Mouse (Mus musculus) kidney, adult 18-20 months (tissue): ENCODE results near the gene Inpp4a.

Source experiments
- DNase-seq: peaks from one replicate; pipeline ENCODE4 v3.0.0; 2021

Inpp4a gene

DNA sequence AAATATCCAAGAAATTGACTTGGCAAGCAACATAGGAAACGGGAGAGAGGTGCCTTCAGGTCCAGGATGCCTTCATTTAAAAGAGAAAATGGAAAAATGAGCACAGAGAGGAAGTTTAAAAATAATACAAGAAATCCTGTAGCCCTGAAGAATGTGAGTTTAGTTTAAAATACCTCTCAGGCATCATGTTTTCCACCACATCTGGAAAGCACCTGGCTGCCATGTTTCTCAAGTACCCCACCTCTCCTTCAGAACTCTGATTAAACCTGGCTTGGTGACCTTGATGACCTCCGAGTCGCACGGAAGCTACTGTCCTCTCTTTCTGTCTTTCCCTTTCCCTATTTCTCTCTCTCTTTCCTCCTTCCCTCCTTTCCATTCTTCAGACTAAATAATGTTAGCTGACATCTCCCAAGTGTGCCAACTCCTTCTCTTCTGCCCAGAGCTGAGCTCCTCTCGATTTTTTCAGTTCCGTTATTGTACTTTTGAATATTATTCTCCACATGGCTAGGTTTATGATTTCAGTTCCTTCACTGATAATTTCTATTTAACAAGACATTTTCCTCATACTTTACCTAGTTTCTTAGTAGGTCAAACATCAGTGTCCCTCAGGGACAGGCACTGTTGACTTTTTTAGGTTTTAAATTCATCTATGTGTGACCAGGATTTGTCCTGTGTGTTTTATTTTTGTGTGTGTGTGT is 59.9 kb downstream of the Inpp4a start:
- no peak for DNase-seq

DNA sequence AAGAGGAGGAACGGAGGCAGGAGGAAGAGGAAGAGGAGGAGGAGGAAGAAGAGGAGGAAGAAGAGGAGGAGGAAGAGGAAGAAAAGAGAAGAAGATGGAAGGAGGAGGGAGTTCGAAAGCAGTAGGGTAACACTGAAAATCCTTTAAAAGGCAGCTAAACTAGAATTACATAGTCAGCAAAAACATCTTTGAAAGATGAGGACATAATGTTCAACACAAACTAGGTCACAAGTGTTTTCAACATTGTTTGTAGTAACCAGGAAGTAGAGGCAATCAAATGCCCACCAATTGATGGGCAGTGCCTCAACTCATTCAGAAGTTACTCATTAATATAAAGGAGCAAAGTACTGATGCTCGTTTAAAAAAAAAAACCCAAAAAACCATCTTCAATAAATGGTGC is 61.1 kb downstream of the Inpp4a start:
- DNase-seq = no peak

DNA sequence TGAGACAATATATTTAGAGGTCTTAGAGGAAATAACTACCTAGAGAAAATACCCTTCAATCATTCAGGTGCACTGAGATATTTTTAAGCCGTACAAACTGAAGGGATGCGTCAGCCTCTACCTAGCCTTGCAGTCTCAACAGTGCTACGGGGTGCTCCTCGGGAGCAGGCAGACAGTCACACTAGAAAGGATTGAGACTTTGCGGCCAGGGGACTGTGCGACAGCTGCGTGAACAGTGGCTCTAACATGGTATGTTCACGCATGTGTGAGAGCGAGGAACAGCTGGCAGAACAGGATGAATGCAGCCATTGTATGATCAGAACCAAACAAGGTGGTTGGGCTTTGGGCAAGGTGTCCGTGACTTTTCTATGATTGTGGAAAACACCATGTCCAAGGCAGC is 63.1 kb downstream of the Inpp4a start:
- no peak for DNase-seq

DNA sequence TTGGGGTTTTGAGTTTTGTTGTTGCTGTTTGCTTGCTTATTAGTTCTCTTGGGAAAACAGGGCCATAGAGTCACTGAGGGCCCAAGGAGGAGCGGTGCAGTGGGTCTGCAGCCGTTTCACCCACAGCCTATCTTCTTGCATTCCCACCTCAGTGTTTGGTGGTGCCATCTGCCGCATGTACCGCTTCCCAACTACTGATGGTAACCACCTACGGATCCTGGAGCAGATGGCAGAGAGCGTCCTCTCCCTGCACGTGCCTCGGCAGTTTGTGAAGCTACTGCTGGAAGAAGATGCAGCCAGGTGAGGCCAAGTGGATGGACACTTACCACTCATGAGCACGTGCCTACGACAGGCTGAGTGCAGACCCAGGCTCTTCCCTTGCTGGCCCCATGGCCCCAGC is 68.5 kb downstream of the Inpp4a start:
- no peak for DNase-seq

DNA sequence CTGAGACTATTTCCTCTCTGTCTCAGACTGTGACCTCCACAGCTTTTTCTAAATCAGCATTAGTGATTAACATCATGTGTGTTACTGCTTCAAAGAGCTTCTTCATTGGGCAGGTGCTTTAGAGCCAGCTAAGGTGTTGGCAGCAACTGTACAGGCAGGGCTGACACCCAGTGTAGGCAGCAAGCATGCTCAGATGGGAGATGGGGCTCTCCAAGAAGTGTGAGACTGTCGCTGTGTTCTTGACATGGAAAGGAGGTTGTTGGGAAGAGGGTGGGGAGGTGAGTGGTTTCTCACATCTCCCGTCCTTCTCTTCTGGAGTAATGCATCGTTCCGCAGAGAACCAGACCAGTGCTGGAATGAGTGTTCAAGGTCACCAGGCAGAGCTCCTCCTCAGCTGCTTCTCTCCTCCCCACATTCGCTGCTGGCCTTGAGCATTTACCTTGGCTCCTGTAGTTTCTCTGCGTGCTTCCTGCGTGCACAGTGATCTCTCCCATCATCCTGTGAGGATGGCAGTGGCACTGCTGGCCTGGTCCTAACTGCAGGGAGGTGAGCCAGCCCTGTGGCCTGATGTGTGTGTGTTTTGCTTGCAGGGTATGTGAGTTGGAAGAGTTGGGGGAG is 69.2 kb downstream of the Inpp4a start:
- no peak for DNase-seq

DNA sequence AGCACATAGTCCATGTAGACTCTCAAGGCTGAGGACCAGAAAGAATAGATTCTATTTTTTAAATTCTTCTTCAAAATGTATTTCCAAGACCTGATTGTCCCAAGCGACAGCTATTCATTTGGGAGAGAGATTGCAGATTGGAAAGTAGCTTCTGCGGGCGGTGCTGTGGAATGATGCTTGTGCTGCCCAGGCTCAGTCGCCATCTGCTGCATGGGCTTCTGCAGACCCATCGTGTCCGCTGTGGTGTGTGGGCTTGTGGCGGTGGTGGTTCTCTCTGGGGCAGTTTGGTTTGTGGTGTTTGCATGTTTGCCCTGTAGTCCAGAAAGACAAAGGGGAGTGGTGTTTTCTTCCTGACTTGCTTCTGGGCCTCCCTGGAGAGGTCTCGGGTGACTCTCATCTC is 76.5 kb downstream of the Inpp4a start:
- no peak for DNase-seq

DNA sequence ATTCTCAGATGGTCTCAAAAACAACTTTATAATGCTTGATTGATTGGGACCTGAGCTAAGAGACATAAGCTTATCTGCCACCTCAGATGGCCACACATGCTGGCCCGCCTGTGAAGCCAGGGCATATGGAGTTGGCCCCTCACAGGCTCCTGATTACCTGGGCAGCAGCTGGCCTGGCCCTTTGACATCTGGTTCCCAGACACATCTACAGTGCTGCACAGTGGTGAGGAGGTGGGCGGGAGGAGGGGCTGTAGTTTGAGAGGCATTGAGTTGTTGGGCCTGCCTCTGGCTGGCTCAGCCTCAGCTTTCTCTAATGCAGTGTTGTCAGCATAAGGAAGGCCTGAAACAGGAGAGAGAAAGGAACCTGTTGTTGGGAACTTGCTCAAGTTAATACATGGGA is 77.1 kb downstream of the Inpp4a start:
- no peak for DNase-seq

DNA sequence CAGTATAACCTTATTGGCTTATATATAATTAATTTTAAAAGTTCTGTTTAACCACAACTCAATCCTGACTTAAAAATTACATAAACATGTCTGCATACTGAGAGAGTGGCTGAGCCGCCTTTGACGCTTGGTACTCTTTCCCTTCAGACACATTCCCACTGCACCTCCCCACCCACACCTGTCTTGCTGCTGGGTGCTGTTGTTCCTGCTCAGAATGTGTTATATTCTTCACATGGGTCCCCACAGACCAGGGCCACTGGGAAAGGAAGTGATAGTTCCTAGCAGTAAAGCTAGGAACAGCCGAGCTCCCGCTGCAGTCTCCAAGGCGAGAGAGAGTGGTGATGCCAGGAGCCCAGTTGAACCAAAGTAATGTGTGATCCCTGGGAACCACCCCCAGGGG is 78.4 kb downstream of the Inpp4a start:
- no peak for DNase-seq

DNA sequence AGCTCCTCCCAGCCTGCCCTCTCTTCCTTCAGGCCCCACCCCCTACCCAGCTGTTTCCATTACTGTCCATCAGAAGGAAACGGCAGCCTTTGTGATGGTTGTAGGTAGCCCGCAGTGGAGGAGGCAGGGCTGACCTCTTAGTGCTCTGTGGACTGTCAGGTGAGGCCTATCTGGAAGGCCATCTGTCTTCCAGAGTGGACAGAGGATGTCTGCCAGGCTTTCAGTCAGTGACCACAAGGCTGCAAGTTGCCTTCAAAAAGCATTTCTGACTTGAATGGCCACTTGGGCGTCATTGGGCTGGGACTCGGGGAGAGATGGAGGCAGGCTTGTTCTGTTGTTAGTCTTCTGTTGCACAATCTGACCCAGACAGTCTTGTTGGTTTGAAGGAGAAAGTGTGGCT is 79.9 kb downstream of the Inpp4a start:
- no peak for DNase-seq

DNA sequence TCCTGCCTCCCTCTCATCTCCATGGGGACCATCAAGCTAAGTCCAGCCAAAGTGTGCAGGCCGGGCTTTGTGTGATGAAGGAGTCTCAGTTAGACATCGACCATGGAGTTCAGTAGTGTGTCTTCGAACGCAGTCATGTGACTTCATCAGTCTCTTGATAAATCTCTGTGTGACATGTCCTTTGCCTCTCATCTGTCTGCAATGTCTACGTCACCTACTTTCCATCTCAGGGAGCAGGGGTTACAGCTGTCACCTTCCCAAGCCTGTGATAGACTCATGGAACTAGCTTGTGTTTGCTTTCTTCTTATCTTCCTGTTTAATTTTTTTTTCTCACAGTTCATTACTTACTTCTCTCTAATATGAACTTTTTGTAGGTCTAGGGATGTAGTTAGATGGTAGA is 81.2 kb downstream of the Inpp4a start:
- no peak for DNase-seq

DNA sequence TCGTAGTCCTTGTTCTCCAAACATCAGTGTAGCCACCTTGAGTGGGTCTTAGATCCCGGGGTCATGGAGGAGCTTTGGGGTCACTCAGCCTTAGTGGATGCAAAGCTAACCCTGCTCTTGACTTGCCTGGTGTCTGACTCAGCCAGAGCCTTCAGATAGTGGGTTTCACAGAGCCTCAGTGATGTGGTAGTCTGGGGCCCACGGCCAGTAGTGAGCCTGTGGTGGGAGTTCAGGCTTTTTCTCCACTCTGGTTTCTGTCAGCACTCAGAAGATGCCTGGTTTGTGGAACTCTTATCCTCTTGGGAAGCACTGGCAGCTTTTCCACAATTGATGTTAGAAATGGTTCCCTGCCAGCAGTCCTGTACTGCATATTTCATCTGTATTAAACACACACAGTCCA is 84.6 kb downstream of the Inpp4a start:
- no peak for DNase-seq

DNA sequence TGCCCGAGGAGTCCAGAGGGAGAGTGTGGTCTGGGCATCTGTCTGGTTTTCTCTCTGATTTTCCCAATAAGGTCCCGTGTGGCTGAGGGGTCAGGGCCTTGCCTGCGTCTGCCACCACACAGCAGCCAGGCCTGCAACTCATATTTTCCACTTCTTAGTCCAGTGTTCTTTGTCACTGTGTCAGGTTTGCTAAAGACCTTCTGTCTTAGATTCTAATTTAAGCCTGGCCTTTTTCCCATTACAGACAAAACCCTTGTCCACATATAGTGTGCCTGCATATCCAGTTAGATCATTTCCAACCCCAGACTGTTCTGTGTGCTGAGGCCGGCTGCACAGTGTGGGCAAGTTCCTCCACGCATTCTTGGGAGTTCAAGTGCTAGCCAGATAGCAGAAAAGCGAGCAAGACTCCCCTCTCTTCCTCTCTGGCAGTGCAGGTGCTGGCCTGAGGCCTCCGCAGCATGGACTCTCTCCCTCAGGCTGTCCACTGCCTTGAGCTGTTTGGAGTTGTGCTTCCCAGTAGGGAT is 86.8 kb downstream of the Inpp4a start:
- no peak for DNase-seq

DNA sequence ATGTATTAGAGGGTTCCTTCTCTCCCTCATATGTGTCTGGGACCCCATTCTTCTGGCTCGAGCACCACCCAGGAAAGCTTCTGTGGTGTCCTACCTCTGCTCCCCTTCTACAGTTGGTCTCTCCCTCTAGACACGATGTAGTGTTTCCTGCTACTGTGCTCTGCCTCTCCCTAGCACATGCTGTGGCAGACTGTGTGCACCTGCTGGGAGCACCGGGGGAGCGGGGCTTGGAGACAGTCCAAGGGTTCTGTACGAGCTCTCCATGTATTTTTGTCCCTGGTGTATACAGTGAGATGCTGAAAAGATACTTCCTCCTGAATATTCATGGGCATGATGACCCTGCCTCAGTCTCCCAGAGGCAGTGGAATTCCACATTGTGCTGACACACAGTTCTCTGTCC is 93.5 kb downstream of the Inpp4a start:
- no peak for DNase-seq

DNA sequence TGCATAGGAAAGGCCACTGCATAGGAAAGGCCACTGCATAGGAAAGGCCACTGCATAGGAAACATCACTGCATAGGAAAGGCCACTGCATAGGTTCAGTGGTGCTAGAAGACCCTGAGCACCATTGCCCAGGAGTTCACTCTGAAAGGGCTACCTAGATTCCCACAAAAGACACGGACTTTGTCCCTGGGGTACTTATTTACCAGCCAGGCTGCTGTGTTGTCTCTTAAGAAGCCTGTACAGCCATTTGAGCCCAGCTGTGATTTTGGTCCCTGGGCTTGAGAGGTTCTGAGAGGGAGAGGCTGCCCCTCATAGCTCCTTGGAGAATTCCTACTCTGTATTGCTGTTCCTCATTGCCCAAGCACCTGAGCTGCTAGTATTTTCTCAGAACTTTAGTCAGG is 96.8 kb downstream of the Inpp4a start:
- DNase-seq = peak; percentile 36

DNA sequence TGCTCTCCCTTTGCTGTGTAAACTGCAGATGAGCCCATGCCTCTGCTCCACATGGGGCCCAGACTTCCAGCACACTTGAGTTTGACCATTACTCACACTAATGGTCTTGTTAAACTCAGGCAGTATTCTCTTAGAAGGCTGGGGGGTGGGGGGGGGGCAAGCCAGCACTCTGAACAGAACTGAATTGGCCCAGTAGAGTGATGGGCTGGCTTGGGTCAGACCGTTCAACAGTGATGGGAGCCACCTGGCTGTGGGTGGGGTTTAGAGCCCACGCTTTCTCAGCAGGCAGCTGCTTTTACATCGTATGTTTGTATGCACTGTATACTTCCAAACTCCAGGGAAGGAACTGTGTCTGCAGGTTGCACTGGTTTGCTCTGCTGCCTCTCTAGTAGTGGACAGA is 99.3 kb downstream of the Inpp4a start:
- DNase-seq = no peak

DNA sequence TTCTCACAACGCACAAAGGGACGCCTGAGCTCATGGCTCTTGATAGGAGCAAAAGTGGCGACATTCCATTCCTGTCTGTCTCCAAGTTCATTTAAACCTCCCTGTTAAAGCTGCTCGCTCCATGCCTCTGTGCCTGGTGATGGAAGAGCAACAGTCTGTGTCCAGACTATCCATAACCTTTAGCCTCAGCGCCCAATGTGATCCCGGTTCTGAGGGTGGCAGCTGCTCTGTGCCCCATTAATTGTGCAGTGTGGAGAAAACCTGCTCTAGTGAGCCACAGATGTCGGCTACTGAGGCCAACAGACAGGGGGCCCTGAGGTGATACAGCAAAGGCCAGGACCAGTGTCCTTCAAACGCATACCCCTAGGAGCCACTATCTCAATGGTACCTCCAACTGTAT is 100.1 kb downstream of the Inpp4a start:
- no peak for DNase-seq

DNA sequence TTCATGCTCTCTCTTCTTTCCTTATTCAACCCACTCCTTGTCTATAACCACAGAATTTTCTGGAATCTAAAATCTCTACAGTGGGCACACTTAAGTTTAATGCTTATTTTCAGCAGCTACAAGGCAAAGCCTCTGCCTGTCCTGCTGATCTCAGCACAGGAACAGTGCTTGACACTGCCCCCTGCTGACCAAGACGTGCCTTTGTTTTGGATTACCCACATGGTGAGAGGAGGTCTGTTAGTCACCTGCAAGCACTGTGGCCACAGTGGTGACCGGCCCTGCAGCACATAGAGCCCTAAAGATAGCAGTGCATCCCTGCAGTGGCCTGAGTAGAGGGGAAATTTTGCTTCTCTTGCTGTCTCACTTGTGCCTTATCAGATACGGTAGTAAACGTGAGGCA is 102.0 kb downstream of the Inpp4a start:
- DNase-seq = peak; percentile 60

DNA sequence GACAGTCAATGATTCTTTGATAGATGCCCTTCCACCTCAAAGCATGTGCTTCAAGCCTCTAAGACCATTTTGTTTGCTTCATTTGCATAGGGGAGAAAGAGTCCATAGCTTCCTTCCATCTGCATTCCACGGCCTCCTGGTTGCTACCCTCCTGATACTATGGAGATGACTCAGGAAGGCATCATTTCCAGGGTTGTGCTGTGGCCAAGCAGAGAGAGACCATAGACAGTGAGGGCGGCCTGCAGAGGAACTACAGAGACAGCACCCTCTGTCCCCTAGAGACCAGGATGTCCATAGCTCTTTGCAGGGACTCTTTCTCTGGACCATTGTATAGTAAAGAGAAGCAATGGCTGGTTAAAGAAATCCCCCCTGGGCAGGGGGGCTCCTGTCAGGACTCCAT is 105.5 kb downstream of the Inpp4a start:
- DNase-seq = no peak

DNA sequence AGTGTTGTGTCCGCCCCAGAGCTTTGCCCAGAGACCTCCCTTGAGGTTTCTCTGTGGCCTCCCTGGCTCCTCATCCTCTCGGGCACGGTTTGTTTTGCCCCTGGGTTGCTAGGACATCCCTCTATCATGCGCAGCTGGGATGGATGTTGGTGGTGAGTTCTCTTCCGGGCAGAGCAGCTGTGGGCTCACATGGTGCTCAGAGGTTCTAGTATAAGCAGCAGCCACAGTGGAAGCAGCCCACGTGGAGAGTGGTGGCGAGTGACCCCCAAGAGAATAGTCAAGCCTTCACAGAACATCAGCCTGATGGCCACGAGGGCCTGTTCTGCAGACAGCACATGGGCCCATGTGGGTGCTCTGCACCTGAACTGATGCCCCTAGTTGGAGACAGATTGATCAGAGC is 107.6 kb downstream of the Inpp4a start:
- no peak for DNase-seq

DNA sequence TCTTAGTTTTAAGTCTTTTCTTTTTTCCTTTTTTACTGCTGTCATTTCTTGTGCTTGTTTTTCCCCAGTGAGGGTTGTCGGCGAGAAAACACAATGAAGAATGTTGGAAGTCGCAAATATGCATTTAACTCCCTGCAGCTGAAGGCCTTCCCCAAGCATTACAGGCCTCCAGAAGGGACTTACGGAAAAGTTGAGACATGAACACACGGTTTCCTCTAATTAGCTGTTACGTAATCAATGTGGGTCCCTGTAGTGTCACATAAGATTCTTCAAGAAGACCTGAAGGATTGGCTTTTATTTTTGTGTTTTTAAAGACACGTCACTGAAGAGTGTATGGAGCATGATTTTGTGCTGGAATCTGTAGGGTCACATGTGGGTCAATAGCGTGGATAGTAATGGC is 108.4 kb downstream of the Inpp4a start:
- no peak for DNase-seq

DNA sequence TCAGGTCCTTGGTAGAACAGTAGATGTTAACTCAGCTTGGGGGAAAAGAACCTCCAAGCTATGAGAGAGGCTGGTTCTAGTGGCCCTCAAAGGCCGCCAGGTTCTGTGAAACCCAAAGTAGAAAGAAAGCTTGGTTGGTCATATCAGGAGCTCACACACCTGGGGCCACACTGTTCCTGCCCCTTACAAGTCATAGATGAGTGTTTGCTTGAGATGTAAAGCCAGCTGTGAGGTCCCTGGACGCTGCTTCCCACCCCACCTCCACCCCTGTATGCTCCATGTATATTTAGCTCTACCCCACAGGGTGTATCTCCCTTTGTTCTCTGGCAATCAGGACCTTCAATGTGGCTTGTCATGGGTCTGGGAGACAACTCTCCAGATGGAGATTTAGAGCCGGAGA is 109.0 kb downstream of the Inpp4a start:
- DNase-seq = no peak

DNA sequence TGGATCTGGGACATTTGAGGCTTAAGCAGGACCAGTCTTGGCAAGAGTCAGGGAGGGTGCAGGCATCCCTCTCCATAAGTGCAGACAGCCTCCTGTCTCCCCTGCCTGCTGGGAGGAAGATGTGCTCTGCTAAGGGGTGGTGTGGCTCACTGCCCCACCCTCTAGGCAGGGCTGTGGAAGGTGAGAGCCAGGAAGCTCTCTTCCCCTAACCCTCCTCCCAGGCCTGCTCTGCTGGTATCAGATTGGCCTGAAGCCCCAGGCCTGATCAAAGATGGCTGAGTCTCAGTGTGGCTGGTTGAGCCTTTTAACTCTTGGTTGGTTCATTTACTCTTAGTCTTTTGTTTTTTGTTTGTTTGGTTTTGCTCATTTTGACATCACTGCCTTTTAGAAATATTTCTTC is 110.0 kb downstream of the Inpp4a start:
- no peak for DNase-seq

DNA sequence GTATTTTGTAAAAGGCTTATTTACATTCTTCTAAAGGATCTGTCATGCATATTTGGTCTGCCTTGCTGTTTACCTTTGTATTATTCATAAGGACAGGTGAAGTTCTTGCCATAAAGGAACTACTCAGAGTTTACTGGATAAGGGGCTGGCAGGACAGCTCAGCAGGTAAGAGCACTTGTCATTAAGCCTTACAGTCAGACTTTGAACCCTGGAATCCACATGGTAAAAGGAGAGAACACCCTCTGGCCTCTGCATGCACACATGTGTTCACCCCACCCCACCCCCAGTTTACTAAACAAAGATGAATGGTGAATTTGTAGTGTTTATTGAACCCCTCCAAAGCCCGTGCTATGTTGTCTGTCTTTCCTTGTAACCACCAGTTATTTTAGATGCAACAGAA is 115.7 kb downstream of the Inpp4a start:
- DNase-seq = no peak

DNA sequence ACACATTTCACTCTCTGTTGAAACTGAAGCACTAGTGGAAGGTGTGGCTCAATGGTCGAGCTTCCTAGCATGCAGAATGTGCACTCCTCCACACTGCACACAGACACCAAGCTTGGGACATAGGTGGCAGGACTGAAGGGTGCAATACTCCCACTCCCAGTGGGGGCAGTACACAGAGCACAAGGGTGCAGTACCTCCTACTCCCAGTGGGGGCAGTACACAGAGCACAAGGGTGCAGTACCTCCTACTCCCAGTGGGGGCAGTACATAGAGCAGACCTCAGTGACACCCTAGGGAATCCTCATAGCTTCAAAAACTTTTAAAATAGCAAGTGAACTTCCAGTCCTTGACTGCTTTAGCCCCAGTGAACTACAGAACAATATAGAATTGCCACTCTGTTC is 119.8 kb downstream of the Inpp4a start:
- DNase-seq = peak; percentile 27
